Mouse (Mus musculus): Measurements from ENCODE around the gene Cdh1.
"Not testable (repeated sequence)": the region's sequence is repeated elsewhere in the genome, so short reads cannot be mapped to it uniquely, and the experiment has no call there.

Cdh1 gene

GRCm38 (mm10) chr8:106592458-106592857 lies 10.7 kb upstream of the Cdh1 start:
- no peak for DNase-seq (ENCODE audit: low spot score)

- not testable (repeated sequence) for DNase-seq (ENCODE audit: low spot score)
Measured at GRCm38 (mm10) chr8:106595623-106596022, 7.5 kb upstream of the Cdh1 start.

GRCm38 (mm10) chr8:106597067-106597466 lies 6.1 kb upstream of the Cdh1 start:
- DNase-seq (ENCODE audit: low spot score) = no peak

- no peak for DNase-seq (ENCODE audit: low spot score)
Measured at GRCm38 (mm10) chr8:106599265-106599979, 3.7 kb upstream of the Cdh1 start.

GRCm38 (mm10) chr8:106603933-106604332 lies 782 bp downstream of the Cdh1 start:
- no peak for DNase-seq (ENCODE audit: low spot score)

- no peak for DNase-seq (ENCODE audit: low spot score)
Measured at GRCm38 (mm10) chr8:106605657-106606056, 2.5 kb downstream of the Cdh1 start.

DNA sequence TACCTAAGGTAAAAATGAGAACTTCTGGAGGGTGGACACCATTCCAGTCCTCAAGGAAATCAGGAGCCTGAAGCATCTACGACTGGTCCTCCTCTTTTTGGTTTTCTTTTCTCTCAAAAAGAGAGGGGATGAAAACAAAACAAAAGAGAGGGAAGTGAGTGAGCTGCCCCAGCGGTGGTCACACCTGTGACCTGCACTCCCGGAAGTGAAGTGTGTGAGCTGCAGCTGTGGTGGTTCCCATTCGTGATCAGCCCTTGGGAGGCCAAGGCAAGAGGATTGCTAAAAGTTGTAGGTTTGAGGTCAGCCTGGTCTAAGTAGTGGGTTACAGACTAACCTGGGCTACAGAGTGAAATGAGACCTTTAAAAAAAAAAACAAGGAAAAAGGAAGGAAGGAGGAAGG lies 3.0 kb downstream of the Cdh1 start:
- DNase-seq (ENCODE audit: low spot score) = no peak

- DNase-seq (ENCODE audit: low spot score) = no peak
Measured at GRCm38 (mm10) chr8:106606601-106607145, 3.5 kb downstream of the Cdh1 start.

- not testable (repeated sequence) for DNase-seq (ENCODE audit: low spot score)
Measured at GRCm38 (mm10) chr8:106607783-106608182, 4.6 kb downstream of the Cdh1 start.

- no peak for DNase-seq (ENCODE audit: low spot score)
Measured at GRCm38 (mm10) chr8:106608425-106608824, 5.3 kb downstream of the Cdh1 start.

DNA sequence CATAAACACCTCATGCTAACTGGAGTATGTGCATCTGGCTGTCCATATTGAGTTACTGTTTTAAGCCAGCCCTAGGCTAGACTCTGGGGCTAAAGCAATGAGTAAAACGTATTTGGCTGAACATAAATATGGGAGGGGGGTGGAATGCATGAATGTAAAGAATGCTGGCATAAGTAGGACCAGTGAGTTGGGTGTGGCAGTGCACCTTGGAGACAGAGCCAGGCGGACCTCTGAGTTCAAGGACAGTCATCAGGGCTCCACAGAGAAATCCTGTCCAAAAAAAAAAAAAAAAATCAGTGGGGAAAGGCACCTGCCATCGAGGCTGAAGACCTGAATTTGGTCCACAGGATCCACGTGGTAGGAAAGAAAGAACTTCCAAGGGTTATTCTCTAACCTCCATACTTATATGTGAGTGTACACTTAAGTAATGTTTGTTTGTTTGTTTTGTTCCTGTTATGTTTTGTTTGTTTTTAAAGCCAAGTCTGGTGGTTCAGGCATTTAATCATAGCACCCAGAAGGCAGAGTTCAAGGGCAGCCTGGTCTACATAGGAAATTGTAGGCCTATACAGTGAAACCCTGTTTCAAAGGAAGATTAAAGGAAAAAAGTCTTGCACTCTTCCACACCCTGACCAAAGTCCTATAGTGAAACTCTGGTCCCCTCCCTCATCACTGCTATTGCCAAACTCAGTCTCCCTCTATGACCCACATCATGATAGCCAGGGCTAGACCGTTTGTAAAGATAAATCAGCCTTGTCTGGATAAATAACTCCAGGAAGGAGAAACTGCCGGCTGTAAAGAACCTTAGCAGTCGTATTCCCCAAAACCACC lies 6.1 kb downstream of the Cdh1 start:
- DNase-seq (ENCODE audit: low spot score) = no peak

DNA sequence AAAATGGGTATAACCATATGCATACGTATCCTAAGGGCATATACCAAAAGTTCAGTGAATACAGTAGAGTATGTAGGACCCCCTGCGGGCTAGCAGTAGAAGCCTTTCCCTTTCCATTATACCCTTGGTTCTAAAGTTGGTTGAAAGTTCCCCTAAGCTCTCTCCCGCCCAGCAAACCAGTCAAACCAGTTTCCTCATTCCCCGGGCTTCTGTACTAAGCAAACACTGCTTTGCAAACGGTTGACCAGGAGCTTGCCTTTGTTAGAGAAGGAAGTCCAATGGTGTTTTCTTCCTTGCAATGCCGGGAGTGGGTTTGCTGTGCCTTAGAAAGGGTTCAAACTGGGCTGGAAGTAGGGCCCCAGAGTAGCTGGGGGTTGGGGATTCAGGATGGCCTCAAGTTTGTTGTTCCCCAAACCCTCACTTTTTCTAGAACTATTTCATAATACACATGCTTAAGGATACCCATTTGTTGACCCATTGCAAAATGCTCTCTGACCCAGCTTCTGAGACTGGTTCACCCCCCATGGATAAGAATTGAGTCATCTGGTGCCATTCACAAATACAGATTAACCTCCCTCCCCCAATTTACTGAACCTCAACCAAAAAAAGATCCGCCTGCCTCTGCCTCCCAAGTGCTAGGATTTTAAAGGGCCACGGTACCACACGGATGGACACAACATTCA lies 7.9 kb downstream of the Cdh1 start:
- DNase-seq (ENCODE audit: low spot score) = no peak

DNA sequence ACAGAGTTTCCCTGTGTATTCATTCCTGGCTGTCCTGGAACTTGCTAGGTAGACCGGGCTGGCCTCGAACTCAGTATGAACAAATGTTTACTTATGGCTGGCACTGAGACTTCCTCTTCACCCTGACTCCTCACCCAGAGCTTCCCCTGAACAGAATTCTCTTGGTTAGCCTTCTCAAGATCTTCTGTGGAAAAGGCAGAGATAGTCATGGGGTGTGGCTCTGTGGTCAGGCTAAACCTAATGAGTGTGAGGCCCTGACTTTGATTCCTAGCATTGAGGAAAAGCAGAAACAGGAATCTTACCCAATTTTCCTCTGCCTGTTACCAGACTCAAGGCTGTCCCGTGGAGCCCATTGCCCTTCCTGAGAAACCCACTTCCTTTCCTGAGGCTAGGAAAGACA lies 8.9 kb downstream of the Cdh1 start:
- no peak for DNase-seq (ENCODE audit: low spot score)

GRCm38 (mm10) chr8:106614704-106615103 lies 11.6 kb downstream of the Cdh1 start:
- DNase-seq (ENCODE audit: low spot score) = no peak

DNA sequence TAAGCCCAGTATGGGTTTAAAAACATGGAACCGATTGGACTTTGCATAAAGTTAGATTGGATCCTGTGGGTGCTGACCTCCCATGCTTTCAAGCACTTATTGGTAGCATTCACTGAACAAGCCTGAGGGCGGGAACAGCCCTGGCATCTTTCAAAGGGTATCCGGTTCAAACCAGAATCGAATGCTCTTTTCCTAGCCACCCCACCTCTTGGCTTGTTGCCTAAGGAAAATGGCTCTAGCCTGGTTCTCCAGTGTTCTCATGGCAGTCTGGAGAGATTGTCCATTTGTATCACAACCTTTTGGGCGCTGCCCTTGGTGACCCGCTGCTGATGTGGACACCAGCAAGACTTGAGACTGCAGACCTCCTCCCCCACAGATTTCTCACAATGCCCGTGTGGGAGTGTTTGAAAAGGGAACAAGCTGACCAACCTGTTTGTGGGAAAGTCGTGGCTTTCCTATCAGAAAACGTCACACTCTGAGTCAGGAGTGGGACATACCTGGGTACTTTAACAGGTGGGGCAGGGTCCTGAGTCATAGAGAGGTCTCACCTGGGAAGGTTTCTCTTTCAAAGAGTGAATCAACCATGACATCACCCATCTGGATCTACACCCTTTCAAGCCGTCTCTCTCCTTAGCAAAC lies 12.6 kb downstream of the Cdh1 start:
- DNase-seq (ENCODE audit: low spot score) = no peak

DNA sequence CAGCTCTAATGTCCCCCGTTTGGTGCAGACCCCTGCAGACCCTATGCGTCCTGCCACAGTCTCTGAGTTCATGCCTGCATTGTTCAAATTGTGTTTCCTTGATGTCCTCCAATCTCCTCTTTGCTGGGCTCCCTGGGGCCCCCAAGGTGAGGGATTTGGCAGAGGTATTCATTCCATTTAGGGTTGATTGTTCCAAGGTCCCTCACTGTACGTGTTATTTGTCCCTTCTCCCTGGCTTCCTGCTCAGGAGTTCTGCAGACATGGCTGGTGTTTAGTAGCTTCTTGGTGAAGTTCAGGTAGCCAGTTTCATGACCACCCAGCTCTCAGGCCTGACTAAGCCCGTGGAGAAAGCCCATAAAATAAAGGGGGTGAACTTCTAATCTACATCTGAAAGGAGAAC lies 13.5 kb downstream of the Cdh1 start:
- no peak for DNase-seq (ENCODE audit: low spot score)

DNA sequence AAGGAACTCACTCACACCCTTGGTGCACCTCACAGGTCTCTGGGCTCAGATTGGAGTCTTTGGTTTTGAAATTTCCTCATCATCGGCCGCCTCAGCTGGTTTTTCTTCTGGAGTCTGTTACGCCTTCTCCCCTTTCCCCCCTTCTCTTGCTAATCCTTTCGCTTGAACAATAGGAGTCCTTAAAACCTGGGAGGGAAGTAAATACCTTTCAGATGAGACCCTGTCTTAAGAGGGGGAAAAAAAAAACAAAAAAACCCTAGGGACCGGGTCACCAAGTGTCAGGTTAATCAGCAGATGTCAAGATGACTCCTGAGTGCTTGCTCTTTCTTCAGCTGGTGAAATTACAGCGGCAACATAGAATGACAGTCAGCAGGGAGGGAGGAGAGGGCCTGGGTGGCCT lies 14.0 kb downstream of the Cdh1 start:
- no peak for DNase-seq (ENCODE audit: low spot score)

DNA sequence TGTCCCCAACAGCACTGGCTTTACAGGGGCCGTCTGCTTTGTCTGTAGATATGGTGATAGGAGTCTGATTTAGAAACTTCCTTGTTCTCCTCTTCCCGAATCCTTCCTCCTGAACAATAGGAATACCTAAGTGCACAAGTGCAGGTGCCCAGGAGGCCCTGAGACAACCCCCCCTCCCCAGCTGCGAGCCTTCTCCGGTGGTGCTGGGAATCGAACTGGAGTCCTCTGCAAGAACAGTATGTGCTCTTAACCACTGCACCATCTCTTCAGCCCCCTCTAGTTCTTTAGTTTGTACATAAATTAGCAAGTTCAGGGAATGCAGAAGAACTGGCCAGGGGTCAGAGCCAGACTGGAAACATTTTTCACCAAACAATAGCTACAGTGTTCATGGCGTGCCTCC lies 14.7 kb downstream of the Cdh1 start:
- no peak for DNase-seq (ENCODE audit: low spot score)

DNA sequence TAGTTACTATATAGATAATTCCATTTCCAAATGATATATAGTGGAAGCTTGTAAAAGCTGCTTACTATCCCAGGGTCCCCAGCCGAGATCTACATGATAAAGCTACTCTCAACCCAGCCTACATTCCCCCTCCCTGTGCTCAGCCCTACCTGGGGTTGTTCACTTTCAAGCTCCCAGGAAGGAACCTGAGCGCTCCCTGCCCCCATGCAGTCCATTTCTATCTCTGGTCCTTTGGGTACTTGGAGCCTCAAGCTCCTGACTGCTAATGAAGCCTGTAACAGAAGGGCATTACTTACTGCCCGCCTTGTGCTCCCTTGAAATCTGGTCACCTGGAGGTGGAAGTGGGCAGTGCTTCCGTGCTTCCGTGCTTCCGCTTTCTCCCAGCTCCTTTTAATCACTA lies 15.2 kb downstream of the Cdh1 start:
- no peak for DNase-seq (ENCODE audit: low spot score)

DNA sequence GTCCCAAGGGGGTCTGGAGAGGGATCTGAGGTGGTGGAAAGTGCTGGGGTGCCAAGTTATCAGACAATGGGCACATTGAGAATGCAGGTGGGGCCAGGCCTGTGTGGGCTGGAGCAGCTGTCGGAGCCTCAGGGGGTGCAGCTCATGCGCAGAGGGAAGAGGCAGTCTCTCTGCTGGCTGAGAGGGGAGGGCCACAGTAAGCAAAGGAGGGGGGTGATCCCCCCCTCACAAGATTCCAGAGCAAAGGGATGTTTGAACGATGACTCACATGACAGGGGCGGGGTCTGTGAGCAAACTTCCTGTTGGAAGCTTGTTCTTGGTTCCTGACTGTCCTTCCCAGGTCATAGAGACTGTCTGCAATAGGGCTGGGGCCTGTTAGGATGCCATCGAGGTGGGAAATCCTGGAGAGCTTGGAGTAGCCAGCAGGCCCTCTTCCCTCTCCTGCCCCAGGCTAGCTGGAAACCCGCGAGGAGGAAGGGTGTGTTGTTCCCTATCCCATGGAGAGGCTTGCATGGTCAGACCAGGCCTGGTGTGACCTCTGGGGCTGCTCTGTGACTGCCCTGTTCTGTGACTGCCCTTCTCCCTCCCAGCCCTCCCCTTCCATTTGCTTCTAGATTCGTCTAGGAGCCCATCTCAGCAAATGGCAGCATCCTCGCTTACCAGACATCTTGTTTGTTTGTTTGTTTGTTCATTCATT lies 16.5 kb downstream of the Cdh1 start:
- peak; percentile 23 for DNase-seq (ENCODE audit: low spot score)

DNA sequence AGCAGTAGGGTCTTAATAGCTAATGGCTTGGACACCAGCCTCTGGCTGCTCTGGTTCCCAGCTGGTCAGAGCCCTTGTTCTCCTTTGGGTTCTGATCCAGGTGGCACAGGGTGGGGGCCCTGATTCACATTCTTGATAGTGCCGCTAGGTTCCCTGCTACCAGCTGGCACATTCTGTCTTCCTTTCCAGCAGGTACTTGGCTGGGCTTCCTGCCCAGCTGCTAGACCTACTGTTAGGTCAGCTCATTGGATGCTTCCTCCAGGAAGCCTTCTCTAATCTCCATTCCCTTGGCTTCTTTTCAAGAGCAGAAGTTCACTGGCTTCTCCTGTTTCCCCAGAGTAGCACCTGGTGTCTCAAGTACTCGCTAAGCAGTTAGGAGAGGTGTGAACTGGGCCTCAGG lies 17.3 kb downstream of the Cdh1 start:
- no peak for DNase-seq (ENCODE audit: low spot score)

DNA sequence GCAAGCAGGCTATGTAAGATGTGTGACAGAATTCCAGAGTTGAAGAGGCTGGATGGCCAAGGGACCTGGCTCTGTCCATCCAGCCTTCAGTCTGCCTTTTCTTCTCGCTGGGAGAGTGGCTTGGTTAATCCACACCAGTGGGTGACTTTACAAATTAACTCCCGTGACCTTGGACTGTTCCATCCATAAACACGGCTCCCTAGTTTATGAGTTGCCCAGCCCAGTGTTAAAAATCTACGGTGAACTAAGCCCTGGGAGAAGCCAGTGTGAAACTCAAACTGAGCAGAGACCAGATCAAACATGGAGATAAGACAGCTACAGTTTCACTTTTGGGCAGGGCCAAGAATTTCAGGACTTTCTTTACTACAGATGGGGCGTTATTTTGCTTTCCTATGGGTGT lies 19.9 kb downstream of the Cdh1 start:
- DNase-seq (ENCODE audit: low spot score) = no peak

Data from ovary, postnatal 14 days (tissue).